ENCODE assay signal across 28 mouse cellular contexts in the genomic region with DNA sequence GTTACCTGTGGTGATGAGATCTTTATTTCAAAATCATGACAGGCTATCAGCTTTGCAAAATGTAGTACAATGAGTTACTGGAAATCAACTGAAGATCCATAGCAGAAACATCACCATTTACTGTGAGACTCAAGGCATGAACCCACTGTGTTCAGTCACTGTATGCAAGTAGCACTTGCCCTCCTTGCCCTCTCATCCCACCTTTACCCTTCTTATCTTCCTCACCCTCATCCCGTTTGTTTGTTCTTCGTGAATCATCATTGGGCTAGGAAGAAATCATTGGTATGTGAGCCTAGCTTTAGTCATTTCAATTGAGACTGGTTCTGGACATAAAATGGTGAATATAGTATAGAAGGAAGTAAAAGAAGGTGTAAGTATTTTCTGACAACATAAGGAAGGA.
"Had no signal": no experiment of that assay in that cellular context is flagged by ENCODE, and none has a peak within 500 bp of the region (broad histone marks: within the 10 kb centered on the region; RNA-seq: fewer than 3 reads in every experiment).

No protein-coding gene starts in this region.

- H3K4me3 ChIP-seq: embryonic facial prominence, embryonic 10.5 days; embryonic facial prominence, embryonic 12.5 days; embryonic facial prominence, embryonic 13.5 days; embryonic facial prominence, embryonic 15.5 days; erythroblast, embryonic 14.5 days; forebrain, embryonic 10.5 days; forebrain, embryonic 12.5 days; forebrain, embryonic 13.5 days; forebrain, embryonic 15.5 days; gastrocnemius, adult 2 months; heart, adult 2 months had no signal

- H3K9me3 ChIP-seq: embryonic facial prominence, embryonic 10.5 days; embryonic facial prominence, embryonic 12.5 days; embryonic facial prominence, embryonic 13.5 days; embryonic facial prominence, embryonic 15.5 days; forebrain, embryonic 10.5 days; forebrain, embryonic 12.5 days; forebrain, embryonic 13.5 days; forebrain, embryonic 15.5 days had no signal

- H3K27me3 ChIP-seq: embryonic facial prominence, embryonic 12.5 days; embryonic facial prominence, embryonic 13.5 days; embryonic facial prominence, embryonic 15.5 days; forebrain, embryonic 12.5 days; forebrain, embryonic 13.5 days; forebrain, embryonic 15.5 days had no signal

- H3K27ac ChIP-seq: embryonic facial prominence, embryonic 10.5 days; embryonic facial prominence, embryonic 12.5 days; embryonic facial prominence, embryonic 13.5 days; embryonic facial prominence, embryonic 15.5 days; forebrain, embryonic 10.5 days; forebrain, embryonic 12.5 days; forebrain, embryonic 13.5 days; forebrain, embryonic 15.5 days; gastrocnemius, adult 2 months; heart, adult 2 months had no signal

- ATAC-seq: forebrain, embryonic 13.5 days; forebrain, embryonic 14.5 days; forebrain, embryonic 15.5 days; forebrain, embryonic 16.5 days; forebrain, postnatal 0 days had no signal

- DNase-seq: cerebellum, adult 2 months; cerebellum, adult 8-10 months; cerebellum, adult 9-10 months; cerebellum, adult 9-11 months; cerebellum, postnatal 10 days; cerebellum, postnatal 14 days; cerebellum, postnatal 25 days; cerebellum, postnatal 36 days; embryo, embryonic 11 days; forebrain, postnatal 0 days; gastrocnemius, adult 2 months; gastrocnemius, postnatal 10 days; gastrocnemius, postnatal 14 days; gastrocnemius, postnatal 25 days; gastrocnemius, postnatal 36 days; heart, adult 18-20 months; heart, adult 2 months had no signal

- H3K4me1 ChIP-seq: embryonic facial prominence, embryonic 10.5 days; embryonic facial prominence, embryonic 12.5 days; embryonic facial prominence, embryonic 13.5 days; embryonic facial prominence, embryonic 15.5 days; forebrain, embryonic 10.5 days; forebrain, embryonic 12.5 days; forebrain, embryonic 13.5 days; forebrain, embryonic 15.5 days had no signal

- H3K4me2 ChIP-seq: embryonic facial prominence, embryonic 12.5 days; embryonic facial prominence, embryonic 13.5 days; embryonic facial prominence, embryonic 15.5 days; forebrain, embryonic 12.5 days; forebrain, embryonic 13.5 days; forebrain, embryonic 15.5 days had no signal

- H3K9ac ChIP-seq: embryonic facial prominence, embryonic 12.5 days; embryonic facial prominence, embryonic 13.5 days; embryonic facial prominence, embryonic 15.5 days; forebrain, embryonic 12.5 days; forebrain, embryonic 13.5 days; forebrain, embryonic 15.5 days; forebrain, postnatal 0 days had no signal

- H3K36me3 ChIP-seq: embryonic facial prominence, embryonic 10.5 days; embryonic facial prominence, embryonic 12.5 days; embryonic facial prominence, embryonic 13.5 days; embryonic facial prominence, embryonic 15.5 days; forebrain, embryonic 10.5 days; forebrain, embryonic 12.5 days; forebrain, embryonic 15.5 days had no signal
